Mouse (Mus musculus): ENCODE results near the gene Cmklr1.

DNA sequence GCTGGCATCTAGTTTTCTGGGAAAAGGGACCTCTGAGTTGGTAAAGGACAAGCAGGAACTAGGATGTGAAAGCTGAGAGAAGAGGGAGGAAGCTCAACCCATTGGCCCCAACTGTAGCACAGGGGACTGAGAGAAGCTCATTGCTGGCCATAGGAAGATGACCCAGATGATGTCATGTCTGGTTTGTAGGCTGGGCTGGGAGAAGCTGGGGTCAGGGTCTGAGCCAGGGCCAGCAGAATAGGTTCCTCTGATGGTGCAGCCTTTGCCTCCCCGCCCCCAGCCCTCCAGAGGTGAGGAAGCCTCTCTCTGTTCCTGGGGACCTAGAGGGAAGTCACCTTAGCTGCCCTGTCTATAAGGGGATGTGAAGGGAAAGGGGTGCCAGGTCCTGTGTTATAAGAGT lies 31.1 kb downstream of the Cmklr1 start:
- no peak for TF ChIP-seq CTCF (IDR thresholded peaks at IDR 0.05)
- TF ChIP-seq EP300 (IDR thresholded peaks at IDR 0.05): no peak
